13 mouse cellular contexts compared by ENCODE assay signal in genomic region chr3:88983921-88984381, GRCm38 (mm10). TPM values are rescaled to one million over a fixed set of nuclear protein-coding genes. Genes with fewer than 3 reads are reported as not detected.
DNase-seq lines count a peak whose midpoint lies in the region; ATAC-seq lines count a peak whose summit lies in the region.
"Had no signal": no experiment of that assay in that cellular context is flagged by ENCODE, and none has a peak within 500 bp of the region (broad histone marks: within the 10 kb centered on the region; RNA-seq: fewer than 3 reads in every experiment).

No protein-coding gene starts in this region.

- H3K36me3 ChIP-seq in hindbrain, embryonic 16.5 days (ENCODE audit: control insufficient read depth, insufficient read depth, low read length), result peaks cover 16% of the 10 kb centered on the region
- peaks cover 2% of the 10 kb centered on the region; the same call in 1 of the 2 replicates for H3K36me3 ChIP-seq in hindbrain, embryonic 11.5 days (ENCODE audit: control insufficient read depth, insufficient read depth, low read length)
- peaks cover 70% of the 10 kb centered on the region for H3K36me3 ChIP-seq in embryonic facial prominence, embryonic 10.5 days (replicated peaks)

- H3K4me1 ChIP-seq in hindbrain, embryonic 16.5 days (ENCODE audit: control insufficient read depth, insufficient read depth, low read depth, low read length), result no peaks in the 10 kb centered on the region
- H3K4me1 ChIP-seq in hindbrain, embryonic 11.5 days (replicated peaks; ENCODE audit: control insufficient read depth, insufficient read depth, low read length), result no peaks in the 10 kb centered on the region
- H3K4me1 ChIP-seq in embryonic facial prominence, embryonic 10.5 days, result no peaks in the 10 kb centered on the region

- WGBS in hindbrain, embryonic 16.5 days, result 20% methylated on average over 4 of the region's 4 CpGs
- 43% methylated on average over 4 of the region's 4 CpGs for WGBS in hindbrain, embryonic 11.5 days
- WGBS in embryonic facial prominence, embryonic 10.5 days, result 71% methylated on average over 4 of the region's 4 CpGs

- no peak overlapping the region for H3K4me2 ChIP-seq in hindbrain, embryonic 16.5 days (ENCODE audit: low read length)
- no peak overlapping the region for H3K4me2 ChIP-seq in hindbrain, embryonic 11.5 days (replicated peaks; ENCODE audit: low read depth, low read length)

- H3K27ac ChIP-seq in hindbrain, embryonic 16.5 days (ENCODE audit: low read depth, low read length), result peak overlapping the region; percentile 66; the same call in 1 of the 2 replicates
- H3K27ac ChIP-seq in hindbrain, embryonic 11.5 days (ENCODE audit: low read depth, low read length), result no peak overlapping the region
- H3K27ac ChIP-seq in embryonic facial prominence, embryonic 10.5 days (replicated peaks), result no peak overlapping the region
- H3K27ac ChIP-seq: liver, embryonic 14.5 days had no signal

- H3K9me3 ChIP-seq in hindbrain, embryonic 16.5 days (ENCODE audit: control insufficient read depth, low read length), result no peaks in the 10 kb centered on the region
- H3K9me3 ChIP-seq in hindbrain, embryonic 11.5 days (ENCODE audit: control insufficient read depth, low read length), result no peaks in the 10 kb centered on the region
- H3K9me3 ChIP-seq in embryonic facial prominence, embryonic 10.5 days, result no peaks in the 10 kb centered on the region
- H3K9me3 ChIP-seq: G1E had no signal

- DNase-seq in hindbrain, embryonic 11.5 days (ENCODE audit: low spot score), result no peak
- DNase-seq in NIH3T3 (ENCODE audit: low read depth), result peak; percentile 87
- DNase-seq in brain, adult 2 months (ENCODE audit: low read depth, low spot score), result peak; percentile 45
- DNase-seq in lung, postnatal 25 days (ENCODE audit: low spot score), result peak; percentile 55
- no peak for DNase-seq in embryonic facial prominence, embryonic 10.5 days (ENCODE audit: low spot score)
- no peak for DNase-seq in yolk sac, embryonic 10.5 days (ENCODE audit: low spot score)
- no peak for DNase-seq in cerebellum, postnatal 36 days
- DNase-seq: heart, postnatal 4 days had no signal

- no peak overlapping the region for H3K9ac ChIP-seq in hindbrain, embryonic 16.5 days (ENCODE audit: low read depth, low read length)
- no peak overlapping the region for H3K9ac ChIP-seq in hindbrain, embryonic 11.5 days (ENCODE audit: low read depth, low read length)
- H3K9ac ChIP-seq: liver, embryonic 14.5 days had no signal

- ATAC-seq in hindbrain, embryonic 16.5 days, result peak; percentile 82
- no peak for ATAC-seq in hindbrain, embryonic 11.5 days (ENCODE audit: low FRiP score)
- ATAC-seq: midbrain, embryonic 16.5 days had no signal

- H3K27me3 ChIP-seq in hindbrain, embryonic 16.5 days (replicated peaks; ENCODE audit: control insufficient read depth, insufficient read depth, low read length), result no peaks in the 10 kb centered on the region
- H3K27me3 ChIP-seq in hindbrain, embryonic 11.5 days (ENCODE audit: control insufficient read depth, insufficient read depth, low read length), result no peaks in the 10 kb centered on the region
- H3K27me3 ChIP-seq in embryonic facial prominence, embryonic 10.5 days (replicated peaks; ENCODE audit: low read depth, poor library complexity, severe bottlenecking), result no peaks in the 10 kb centered on the region

- H3K4me3 ChIP-seq in hindbrain, embryonic 16.5 days (ENCODE audit: low read length), result no peak overlapping the region
- H3K4me3 ChIP-seq in hindbrain, embryonic 11.5 days (ENCODE audit: low read depth, low read length), result no peak overlapping the region
- no peak overlapping the region for H3K4me3 ChIP-seq in embryonic facial prominence, embryonic 10.5 days
- H3K4me3 ChIP-seq: erythroblast, embryonic 14.5 days had no signal

RNA-seq across cellular contexts. Expression of gene Dap3, which starts 33.0 kb away (rescaled TPM):
- 127 and 130 TPM in 2 replicates for polyA plus RNA-seq in hindbrain, embryonic 16.5 days (2015; fragmentation: Nextera tagmentation; extraction: Ambion mirVana)
- 145 and 167 TPM in 2 replicates for polyA plus RNA-seq in hindbrain, embryonic 11.5 days (2014; fragmentation: Nextera tagmentation; extraction: Ambion mirVana)
- 142 and 145 TPM in 2 replicates for polyA plus RNA-seq in embryonic facial prominence, embryonic 10.5 days (2016; fragmentation: Nextera tagmentation; extraction: Ambion mirVana)

RNA-seq across cellular contexts. Expression of gene Ash1l, which starts 33.5 kb away (rescaled TPM):
- polyA plus RNA-seq in hindbrain, embryonic 16.5 days (2015; fragmentation: Nextera tagmentation; extraction: Ambion mirVana), result 17.4 and 18.2 TPM in 2 replicates
- polyA plus RNA-seq in hindbrain, embryonic 11.5 days (2014; fragmentation: Nextera tagmentation; extraction: Ambion mirVana), result 15.5 and 22.9 TPM in 2 replicates
- polyA plus RNA-seq in embryonic facial prominence, embryonic 10.5 days (2016; fragmentation: Nextera tagmentation; extraction: Ambion mirVana), result 14.9 and 16.3 TPM in 2 replicates

Comparison
In these comparisons a context has a peak if more than half of its experiments do, and no peak if none do; other contexts are left out.
1. DNase-seq: peak in NIH3T3 (single experiment), brain, adult 2 months (single experiment) and lung, postnatal 25 days (single experiment); none in hindbrain, embryonic 11.5 days (single experiment), embryonic facial prominence, embryonic 10.5 days (single experiment), yolk sac, embryonic 10.5 days (single experiment) and cerebellum, postnatal 36 days (0 of 2).